Mouse (Mus musculus) thymus, adult 2 months (tissue): ENCODE data around the gene Rsl1d1.

ENCODE experiments used
- CTCF ChIP-seq: fragments of 200-500 bp; IDR thresholded peaks from 2 replicates; pipeline ENCODE4 v1.5.1; 2012; ENCODE audit warnings: mild to moderate bottlenecking, control low read depth, low read length, moderate library complexity, borderline replicate concordance; ENCODE audit not compliant: control insufficient read depth, poor library complexity, insufficient read depth; ENCODE audit errors: extremely low read depth
- POLR2A ChIP-seq: fragments of 200-500 bp; IDR thresholded peaks from 2 replicates; pipeline ENCODE4 v1.6.1; 2012; ENCODE audit warnings: mild to moderate bottlenecking, low read length, control low read depth, moderate library complexity; ENCODE audit not compliant: control insufficient read depth, poor library complexity, insufficient read depth; ENCODE audit errors: extremely low read depth

- TF ChIP-seq POLR2A, result no peak
- no peak for TF ChIP-seq CTCF
Observed at GRCm38 (mm10) chr16:11177404-11177803, 25.7 kb downstream of the Rsl1d1 start.
